Mouse (Mus musculus) central nervous system, embryonic 11.5 days (tissue): ENCODE measurements around the gene Shisa9. TPM values are rescaled to one million over a fixed set of nuclear protein-coding genes. Genes with fewer than 3 reads are reported as not detected.

ENCODE experiments used
- polyA plus RNA-seq: library from polyadenylated mRNA; depleted of rRNA; stranded (reverse); fragments of >200 nt; gene quantifications from 2 replicates; pipeline ENCODE4 v1.2.3, GENCODE M21; 2012; rRNA removed

The Shisa9 gene
- polyA plus RNA-seq = 0.48 and 1.0 TPM in 2 replicates

GRCm38 (mm10) chr16:11983616-11984270 lies at the start of gene Shisa9:
Gene Shisa9 (plus strand): TSS chr16:11984113.

Other genes with a start within 250 kb of the Shisa9 start
- gene Cpped1, start 74.7 kb upstream of the Shisa9 start, polyA plus RNA-seq = 8.9 and 11.3 TPM in 2 replicates